Mouse (Mus musculus): ENCODE measurements around the gene Zbtb5.
"Not testable (repeated sequence)": the region's sequence is repeated elsewhere in the genome, so short reads cannot be mapped to it uniquely, and the experiment has no call there.

Zbtb5 gene

DNA sequence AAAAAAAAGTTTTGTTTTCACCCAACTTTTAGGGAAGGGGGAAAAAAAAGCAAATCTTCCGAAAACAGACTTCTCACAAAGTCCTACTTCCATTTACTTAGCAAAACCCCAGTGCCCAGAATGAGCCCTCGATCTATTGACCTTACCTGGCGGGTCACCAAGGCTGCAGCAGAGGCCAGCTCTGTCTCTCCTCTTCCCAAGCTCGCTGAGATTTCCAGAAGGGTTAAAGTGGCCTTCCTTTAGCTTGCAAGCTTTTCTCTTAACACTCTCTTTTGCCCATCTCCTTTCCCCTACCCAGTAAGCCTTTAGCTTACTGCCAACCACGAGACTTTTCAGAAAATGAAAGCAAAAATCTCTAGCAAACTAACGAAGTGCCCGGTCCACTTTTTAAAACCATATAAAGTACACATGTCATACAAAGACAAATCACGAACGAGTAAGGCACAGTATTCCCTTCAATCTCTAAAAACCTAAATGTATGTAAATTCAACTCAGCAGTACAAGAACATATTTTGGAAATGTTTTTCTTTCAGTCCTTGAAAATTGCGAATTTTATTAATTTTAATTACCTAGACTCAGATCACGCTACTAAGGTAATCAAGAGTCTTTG, 1.3 kb downstream of the Zbtb5 start:
- peak; percentile 26 for DNase-seq

DNA sequence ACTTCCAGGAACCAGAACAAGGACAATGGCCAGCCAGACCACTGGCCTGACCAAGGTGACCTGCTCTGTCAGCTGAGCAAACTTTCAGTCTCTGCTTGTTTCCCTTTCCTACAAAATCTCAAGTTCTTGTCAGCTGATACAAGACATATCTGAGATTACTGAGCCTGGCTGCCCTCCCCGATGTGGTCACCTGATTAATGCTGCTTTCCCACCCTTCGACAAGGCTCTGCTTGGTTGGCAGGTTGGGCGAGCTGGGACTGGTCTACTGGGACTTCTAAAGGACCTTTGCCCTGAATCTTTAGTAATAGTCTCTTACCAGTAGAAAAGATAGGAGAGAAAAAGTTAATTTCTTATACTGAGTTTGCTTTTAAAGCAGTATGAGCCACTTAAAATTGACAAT, 6.8 kb downstream of the Zbtb5 start:
- no peak for DNase-seq

DNA sequence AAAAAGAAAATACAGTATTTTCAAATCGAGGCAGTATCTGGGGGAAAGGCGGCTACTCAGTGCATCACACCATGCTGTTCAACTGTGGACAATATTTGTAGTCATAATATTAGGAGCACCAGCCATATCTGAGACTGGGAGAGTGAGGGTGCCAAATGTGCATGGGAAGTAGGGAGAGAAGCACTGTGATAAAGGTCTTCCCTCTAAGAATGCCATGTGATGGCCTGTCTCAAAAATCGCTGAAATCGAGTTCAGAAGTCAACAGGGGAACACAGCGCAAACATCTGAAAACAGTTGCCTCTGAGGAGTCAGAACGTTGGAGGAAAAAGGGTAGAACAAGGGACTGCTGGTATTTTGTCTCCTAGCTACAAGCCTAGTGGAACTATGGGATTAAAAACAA, 12.2 kb downstream of the Zbtb5 start:
- DNase-seq = no peak

DNA sequence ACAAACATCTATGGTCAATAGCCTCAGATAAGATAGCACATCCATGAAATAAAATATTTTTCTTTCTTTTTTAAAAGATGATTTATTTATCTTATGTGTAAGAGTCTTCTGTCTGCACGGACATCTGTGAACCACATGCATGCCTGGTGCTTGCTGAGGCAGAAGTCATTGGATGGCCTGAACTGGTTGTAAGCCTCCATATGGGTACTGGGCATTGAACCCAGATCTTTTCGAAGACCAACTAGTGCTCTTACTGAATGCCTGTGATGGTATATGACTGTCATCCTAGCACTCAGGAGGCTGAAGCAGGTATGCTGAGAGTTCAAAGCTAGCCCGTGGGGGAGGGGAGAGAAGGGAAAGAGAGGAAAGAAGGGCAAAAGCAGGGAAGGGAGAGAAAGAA, 14.1 kb downstream of the Zbtb5 start:
- DNase-seq = no peak

DNA sequence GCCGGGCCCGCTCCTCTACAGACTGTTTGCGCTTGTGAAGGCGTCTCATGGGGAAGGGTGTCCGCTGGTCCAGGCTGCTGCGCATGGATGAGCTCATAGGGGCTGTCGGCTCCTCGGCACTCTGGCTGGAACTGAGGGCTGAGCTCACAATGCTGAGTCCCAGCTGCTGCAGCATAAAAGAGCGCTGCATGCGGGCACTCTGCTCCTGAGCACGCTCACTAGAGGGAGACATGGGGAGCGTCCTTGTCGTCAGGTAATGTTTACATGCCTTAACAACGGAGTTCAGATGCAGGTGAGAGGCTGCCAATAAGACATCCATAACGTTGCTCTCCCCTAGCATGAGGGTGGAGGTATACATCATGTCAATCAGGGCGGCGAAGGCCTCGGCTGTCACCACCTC, 17.4 kb downstream of the Zbtb5 start:
- no peak for DNase-seq

DNA sequence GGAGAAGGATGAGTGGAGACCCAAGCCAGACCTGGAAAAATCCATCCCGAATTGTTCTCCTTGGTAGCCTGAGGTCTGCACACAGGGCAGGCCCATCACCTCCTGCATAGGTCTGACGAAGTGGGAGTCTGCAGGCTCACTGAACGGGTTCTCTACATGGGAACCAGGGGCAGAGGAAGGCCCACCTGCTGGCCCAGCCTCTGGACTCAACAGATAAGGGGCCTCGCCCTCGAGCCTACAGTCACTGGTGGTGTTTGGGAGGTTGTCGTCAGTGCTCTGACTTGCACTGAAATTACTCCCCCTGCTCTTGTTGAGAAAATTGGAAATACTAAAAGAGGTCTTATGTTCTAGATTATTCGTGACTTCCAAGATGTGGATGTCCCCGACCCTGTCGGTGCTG, 18.4 kb downstream of the Zbtb5 start:
- DNase-seq = no peak

DNA sequence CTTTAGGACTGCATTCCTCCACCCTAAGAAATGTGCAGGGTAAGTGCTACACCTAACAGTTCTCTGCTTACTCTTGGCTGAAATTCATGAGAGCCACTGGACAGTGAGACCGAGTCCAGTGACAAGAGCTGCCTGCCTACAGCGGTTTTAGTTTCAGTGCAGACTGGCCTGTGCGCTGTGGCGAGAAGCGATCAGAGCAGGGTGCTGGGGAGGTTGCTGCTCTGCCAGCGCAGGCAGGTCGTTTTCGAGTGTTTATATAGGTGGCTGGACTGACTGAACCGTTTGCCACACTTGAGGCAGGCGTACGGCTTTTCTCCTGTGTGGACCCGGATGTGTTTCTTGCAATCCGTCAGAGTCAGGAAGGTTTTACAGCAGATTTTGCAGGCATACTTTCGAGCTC, 19.0 kb downstream of the Zbtb5 start:
- not testable (repeated sequence) for DNase-seq

DNA sequence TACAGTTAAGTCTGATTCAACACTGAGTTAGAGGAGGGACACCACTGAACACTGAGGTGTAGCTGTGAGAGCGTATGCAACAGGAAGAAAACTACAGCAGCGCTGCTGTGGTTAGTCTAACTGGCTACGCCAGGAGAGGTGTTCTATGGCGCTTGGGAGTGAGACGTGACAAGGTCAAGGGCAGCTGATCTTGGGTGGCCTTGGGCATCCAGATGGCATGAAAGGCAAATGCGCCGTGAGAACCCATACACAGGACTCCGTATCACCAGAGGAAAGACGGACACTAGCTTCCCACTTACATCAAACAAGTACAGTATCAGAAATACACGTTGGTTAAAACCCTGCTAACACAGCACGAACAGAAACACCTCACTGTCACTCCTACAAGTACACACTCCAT, 19.9 kb downstream of the Zbtb5 start:
- not testable (repeated sequence) for DNase-seq

DNA sequence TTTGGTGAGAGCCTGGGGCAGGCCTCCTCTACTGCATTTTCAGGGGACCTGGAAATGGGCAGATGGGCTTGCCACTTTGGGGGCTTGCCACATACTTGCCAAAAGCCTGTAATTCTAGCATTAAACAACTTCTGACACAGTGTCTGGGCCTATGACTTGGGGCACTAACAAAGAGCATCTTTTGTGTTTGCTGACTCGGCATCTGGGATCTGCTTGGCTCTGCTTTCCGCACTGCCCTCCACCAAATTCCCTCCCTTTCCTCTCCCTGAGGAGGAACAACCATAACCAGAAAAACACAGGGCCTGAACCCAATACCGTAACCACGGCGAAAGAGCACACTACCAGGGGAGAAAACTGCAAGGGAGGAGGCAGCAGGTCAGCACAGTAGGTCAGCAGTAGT, 21.7 kb downstream of the Zbtb5 start:
- no peak for DNase-seq

DNA sequence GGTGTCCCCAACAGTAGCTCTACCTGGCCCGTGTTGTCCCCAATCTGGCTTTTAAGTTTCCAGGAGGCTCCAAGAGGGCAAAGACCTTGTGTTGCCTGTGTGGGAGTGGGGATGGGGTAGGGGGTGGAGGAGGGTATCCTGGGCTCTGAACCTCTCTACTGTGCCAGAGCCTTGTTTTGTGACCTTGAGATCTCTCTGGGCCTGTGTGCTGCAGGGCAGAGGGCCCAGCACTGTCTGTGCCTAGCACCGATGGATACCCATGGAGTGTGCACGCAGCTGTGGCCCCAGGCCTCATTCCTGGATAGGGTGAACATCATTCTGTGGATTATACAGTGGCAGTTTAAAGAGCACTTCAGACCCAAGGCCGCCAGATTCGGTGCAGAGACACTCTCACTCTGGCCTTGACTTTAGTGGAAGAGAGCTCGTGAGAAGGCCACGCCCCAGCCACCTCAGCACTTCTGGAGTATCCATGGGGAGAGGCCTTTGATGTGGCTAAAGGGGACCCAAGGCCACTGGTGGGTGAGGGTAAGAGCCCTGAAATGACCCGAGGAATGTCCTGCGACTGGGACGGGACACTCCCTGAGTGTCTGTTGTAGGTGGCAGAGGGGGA, 29.0 kb downstream of the Zbtb5 start:
- DNase-seq = no peak

DNA sequence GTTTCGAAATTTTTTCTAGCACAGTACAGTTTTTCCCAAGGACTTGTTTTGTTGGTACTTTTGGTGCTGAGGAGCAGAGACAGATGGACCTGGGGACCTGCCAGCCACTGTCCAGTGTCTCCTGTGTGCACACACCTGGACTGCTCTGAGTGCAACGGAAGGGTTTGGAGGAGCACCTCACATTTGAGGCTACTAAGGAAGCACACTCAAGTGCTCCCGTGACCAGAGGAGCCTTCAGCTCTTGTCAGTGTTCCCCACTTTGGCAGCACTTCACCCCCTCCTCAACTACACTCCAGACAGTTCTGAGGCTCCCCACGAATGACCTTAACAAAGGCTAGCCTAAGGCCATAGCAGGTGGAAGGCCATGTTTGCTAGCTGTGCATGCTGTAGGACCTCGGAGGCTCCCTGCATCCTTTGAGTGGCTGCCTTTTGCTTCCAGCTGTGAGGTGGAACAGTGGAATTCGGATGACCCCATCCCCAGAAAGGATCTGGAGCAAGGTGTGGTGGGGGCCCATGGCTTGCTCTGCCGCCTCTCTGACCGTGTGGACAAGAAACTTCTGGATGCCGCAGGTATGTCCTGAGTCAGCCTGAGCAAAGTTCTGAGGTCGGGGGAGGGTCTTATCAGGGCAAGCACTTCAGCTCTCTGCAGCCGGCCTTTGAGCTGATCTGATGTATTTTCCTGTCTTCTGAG, 29.6 kb downstream of the Zbtb5 start:
- DNase-seq = no peak

DNA sequence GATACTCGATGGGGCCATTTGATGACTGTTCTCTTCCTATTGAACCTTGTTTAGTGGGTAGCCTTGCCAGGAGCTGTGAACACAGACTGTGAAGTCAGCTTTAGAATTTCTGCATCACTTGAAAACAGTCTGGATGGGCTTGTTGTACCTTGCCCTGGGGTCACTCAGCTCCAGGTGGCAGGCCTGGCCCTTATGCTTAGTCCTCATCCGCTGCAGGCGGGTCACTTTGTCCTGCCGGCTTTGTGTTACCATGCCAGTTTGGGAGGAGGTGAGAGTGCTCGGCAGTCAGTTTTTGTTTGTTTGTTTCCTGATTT, 30.3 kb downstream of the Zbtb5 start:
- DNase-seq = no peak

DNA sequence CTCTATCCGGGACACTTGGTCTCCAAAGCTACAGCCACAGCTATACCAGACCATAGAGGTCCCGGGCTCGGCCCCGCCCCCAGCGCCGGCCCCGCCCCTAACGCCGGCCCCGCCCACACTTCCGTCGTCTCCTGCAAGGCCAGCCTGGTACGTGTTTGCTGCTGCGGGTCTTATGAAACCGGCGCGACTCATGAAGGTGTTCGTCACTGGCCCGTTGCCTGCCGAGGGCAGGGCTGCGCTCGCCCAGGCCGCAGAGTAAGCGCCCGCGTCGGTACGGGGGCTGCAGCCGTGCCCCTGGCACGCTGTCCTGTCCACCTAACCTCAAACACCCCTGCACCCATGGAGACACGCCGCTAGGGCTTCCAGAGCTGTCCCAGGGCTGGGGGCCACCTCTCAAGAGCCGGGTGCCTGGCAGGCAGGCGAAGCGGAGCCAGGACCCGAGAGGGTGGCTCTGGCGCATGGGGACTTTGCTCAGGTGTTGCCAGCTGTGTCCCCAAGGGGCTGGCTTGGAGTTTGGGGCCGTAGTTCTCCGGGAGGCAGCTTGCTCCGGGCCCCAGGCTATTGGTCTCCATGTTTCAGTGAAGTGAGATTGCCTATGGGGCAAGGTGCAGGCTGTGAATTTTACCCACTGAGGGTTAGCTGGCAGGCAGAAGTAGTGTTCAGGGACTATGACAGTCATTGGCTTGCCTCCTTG, 30.8 kb downstream of the Zbtb5 start, which contains the start of gene Grhpr:
TSS of gene Grhpr (plus strand) at position 116 of the 694 bp plus-strand sequence.
- peak; percentile 84 for DNase-seq

DNA sequence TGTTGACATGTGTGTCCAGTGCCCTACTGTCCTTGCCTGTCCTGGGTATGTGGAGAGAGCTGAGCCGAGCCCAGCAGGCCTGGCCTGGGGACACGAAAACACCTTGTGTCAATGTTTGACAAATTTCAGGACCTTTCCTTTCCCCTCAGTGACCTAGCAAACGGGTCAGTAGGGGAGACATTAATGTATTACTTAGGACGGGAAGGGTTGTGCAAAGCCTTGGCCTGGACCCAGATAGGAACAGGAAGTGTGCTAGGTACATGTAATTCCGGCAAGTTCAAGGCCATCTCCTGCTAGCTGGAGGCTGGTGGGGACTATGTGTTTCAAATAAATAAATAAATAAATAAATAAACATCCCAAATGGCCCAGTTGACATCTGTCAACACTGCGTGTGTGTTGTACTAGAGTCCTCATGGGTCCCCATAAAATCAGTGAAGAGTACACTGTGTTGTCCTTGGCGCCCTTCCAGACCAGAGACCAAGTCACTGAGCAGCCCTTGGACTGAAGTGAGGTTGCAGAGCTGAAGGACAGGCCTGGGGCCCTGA, 32.3 kb downstream of the Zbtb5 start:
- no peak for DNase-seq

DNA sequence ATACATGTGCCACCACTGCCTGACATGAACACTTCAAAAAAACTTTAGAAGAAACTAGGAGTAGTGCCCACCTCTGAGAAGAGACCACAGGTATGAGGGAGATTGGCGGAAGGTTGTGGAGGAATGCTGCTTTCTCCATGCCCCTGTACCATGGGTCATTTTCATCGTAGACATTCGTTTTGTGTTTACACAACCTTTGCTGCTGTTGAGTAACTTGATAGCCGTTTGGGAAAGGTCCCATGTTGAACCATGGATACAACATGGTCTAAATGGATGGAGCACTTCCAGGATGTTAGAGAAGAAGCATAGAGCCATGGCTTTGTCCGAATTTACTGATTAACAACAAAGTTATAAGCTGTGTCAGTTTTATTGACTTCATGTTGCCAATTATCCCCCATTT, 34.0 kb downstream of the Zbtb5 start:
- DNase-seq = no peak

DNA sequence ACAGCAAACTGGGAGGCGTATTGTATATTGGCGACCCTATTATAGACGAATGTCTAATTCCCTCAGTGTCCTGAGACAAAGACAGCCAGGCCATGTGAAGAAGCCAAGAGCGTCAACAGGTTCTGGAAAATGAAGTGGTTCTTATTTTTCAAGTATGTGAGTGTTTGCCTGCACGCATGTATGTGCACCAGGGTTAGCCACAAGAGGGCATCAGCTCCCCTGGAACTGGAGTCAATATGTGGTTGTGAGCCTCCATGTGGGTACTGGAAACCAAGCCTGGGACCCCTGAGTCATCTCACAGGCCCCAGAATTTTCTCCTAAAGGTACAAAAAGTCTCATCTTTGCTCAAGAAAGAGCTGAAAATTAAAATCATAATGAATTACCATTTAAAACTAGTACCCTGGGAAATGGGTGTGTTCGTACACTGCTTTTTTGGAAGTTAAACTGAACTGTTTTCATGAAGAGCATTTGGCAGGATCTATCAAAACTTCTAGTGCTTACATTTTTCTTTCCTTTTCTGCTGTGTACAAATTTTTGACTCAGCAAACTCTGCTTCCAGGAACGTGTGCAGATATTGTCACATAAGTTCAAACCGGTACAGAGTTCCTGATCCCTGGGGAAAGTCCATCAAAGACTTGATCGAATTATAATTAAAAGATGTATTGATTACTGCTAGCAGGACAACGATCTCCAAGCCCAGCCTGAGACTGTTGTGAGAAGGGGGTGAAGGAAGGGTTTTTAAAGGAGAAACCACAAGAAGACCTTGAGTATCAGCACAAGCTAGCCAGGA, 35.1 kb downstream of the Zbtb5 start:
- DNase-seq = no peak

DNA sequence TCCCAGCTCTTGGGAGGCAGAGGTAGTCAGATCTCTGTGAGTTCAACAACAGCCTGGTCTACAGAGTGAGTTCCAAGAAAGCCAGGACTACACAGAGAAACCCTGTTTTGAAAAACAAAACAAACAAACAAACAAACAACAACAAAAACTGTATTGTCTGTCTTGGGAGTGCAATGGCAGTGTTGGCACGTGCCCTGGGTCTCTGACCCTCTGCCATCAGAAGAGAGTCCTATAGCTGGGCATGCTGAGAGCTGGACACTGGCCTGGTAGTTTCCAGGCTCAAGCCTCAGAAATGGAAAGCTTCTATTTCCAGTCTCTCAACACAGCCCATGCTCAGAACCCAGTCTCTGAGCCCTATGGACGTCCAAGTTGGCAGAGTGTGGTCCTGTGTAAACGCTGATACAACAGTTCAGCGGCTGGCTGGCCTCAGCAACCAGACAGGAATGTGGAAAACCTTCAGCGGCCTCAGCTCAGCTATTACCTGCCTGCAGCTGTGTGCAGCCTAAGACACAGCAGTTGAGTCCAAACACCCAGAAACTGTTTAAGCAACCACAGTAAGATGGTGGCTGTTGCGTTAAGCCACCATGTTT, 36.1 kb downstream of the Zbtb5 start:
- no peak for DNase-seq

DNA sequence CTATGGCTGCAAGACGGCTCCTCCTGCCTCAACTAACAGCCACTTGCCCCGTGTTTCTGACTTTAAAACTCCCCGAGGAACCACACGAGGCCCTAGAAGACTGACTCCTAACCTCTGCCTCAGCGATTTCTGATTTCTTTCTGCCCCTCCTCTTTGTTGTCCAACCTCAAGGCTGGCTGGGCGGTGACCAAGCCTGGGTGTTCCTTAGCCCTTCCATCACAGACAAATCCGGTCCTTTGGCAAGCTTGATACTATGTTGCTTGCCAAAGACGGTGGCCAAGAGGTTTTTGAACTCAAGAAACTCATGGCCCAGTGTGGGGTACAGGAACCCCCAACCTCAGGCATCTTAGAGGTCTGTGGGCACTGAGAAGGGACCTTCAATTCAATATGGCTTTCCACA, 37.9 kb downstream of the Zbtb5 start:
- peak; percentile 24 for DNase-seq

DNA sequence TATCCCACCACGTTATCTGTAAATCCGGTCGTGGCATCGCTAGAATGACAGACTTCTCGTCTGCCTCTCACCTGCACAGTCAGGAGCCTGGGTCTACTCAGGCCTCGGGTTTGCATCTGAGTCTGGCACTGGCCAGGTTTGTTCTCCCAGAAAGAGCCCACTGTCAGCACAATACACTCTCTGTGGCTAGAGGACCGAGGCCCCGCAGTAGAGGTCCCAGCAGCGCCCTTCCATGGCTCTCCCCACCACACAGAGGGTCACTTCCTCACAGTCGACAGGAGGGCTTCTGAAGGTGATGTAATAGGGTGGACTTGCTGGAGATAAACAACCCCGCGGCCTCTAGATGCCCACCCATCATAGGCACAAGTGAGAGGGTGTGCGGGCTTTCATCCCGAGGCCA, 38.3 kb downstream of the Zbtb5 start:
- DNase-seq = no peak

DNA sequence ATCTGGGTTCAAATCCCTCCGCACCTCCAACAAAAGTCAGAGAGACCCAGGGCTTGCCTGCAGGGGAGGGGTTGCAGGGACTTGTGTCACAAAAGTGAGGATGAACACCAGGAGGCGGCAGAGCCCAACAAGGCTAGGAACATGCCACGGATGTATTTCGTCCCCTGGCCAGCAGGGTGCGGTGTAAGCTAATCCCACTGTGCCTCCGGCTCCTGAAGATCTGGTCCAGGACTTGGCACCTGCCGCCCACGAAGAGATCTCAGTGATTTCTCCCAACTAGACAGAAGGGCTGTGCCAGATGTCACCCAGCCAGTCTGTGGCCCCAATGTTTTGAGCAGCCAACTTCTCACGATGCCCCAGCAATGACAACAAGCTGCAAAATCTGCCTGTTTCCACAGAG, 38.8 kb downstream of the Zbtb5 start:
- DNase-seq = peak; percentile 95

DNA sequence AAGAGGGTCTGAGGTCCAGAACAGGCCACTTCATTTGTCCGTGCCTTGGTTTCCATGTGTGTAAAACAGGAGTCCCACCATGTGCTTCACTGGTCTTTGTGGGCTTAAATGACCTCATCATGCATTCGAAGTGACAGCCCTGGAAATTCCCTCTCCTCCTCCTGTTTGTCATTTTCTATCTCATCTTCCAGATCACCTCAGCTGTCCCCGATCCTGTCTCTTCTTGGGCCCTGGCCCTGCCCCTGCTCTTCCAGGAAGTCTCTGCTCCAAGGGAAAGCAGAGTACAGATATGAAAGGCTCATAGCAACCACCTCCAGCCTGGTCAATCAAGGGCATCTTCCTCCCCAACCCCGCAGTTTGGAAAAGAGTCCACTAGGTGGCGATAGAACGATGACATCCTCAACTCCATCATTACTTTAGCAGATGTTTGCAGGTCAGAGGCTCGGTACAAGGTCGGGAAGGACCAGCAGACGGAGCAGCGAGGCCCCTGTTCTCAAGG, 41.6 kb downstream of the Zbtb5 start:
- DNase-seq = peak; percentile 66

DNA sequence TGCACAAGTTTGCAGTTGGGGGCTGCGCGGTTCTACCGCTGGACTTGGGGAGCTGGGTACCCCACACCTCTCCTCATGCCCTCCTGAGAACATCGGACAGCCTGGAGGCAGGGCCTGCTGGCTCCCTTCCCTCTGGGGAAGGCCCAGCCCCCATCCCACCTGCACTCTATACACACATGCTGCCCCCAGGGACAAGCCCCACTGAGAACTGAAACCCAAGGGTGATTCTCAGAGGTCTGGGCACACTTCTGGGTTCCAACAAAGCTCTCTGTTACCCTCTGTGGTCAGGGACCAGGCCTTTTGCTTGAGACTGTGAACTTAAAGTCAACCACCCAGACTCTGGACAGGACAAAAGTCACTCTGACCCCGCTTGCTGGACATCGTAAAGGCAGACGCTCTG, 42.2 kb downstream of the Zbtb5 start:
- no peak for DNase-seq
